Mouse (Mus musculus): Measurements from ENCODE around the gene Nap1l5. TPM values are rescaled to one million over a fixed set of nuclear protein-coding genes. Genes with fewer than 3 reads are reported as not detected.

The Nap1l5 gene
- total RNA-seq, 2 experiments from 2014 or later, result 306 to 357 TPM

GRCm38 (mm10) chr6:58856494-58856893, 50.4 kb downstream of the Nap1l5 start:
- intact Hi-C loops (cut with DNase I), result no loop called here
- DNase-seq (ENCODE audit: low spot score in 2 of 2), result no peak

- intact Hi-C loops (cut with DNase I), result no loop called here
- DNase-seq (ENCODE audit: low spot score in 2 of 2), result peak in 1 of 2 experiments; percentile 67
These were observed 51.1 kb downstream of the Nap1l5 start for GRCm38 (mm10) chr6:58855676-58856367.

Other genes with a start within 250 kb of the Nap1l5 start
- 100 to 1,000 TPM; 168 to 293 TPM for gene Herc3, start 75.6 kb downstream of the Nap1l5 start, total RNA-seq (2021)
- gene Fam13a, start 117.5 kb upstream of the Nap1l5 start, total RNA-seq (2021), result 10 to 100 TPM; 12.0 to 12.1 TPM

Data from left cerebral cortex, postnatal 25 days (tissue).